Mouse (Mus musculus): ENCODE results near the gene Adad2.

- TF ChIP-seq CTCF (IDR thresholded peaks at IDR 0.05; ENCODE audit: insufficient read depth, low read depth, low read length) (no peak), POLR2A (IDR thresholded peaks at IDR 0.05; ENCODE audit: insufficient read depth, low read depth, low read length) (no peak)
Measured at GRCm38 (mm10) chr8:119569881-119570280, 42.7 kb upstream of the Adad2 start.

Measured in olfactory bulb, adult 2 months (tissue).